Mouse (Mus musculus) layer of hippocampus, postnatal 36 days (tissue): ENCODE measurements at regions not wholly inside any gene's neighbourhood (a gene's known extent, or its start where the extent isn't known, plus 50 kb on each side); places are given as distances from the start of the nearest gene placed in this dataset.

ENCODE experiments used
- DNase-seq, 2 experiments: peaks; one replicate each; pipeline ENCODE4 v3.0.0; 2022

- DNase-seq, result no peak
Measured at GRCm38 (mm10) chr4:106244826-106245510, 71.0 kb upstream of the Usp24 start.

GRCm38 (mm10) chr4:106246695-106247094 lies 69.3 kb upstream of the Usp24 start:
- DNase-seq, result no peak

- no peak for DNase-seq
Measured at GRCm38 (mm10) chr4:106247398-106247797, 68.6 kb upstream of the Usp24 start.

- no peak for DNase-seq
Measured at GRCm38 (mm10) chr4:106248272-106248671, 67.7 kb upstream of the Usp24 start.

- DNase-seq, result no peak
Measured at GRCm38 (mm10) chr4:106249028-106249782, 66.8 kb upstream of the Usp24 start.

- no peak for DNase-seq
Measured at GRCm38 (mm10) chr4:106250048-106250447, 66.0 kb upstream of the Usp24 start.

- DNase-seq, result no peak
Measured at GRCm38 (mm10) chr4:106251430-106251829, 64.6 kb upstream of the Usp24 start.

- no peak for DNase-seq
Measured at GRCm38 (mm10) chr4:106252946-106253345, 63.1 kb upstream of the Usp24 start.

GRCm38 (mm10) chr4:106254761-106255475 lies 61.1 kb upstream of the Usp24 start:
- DNase-seq, result no peak

GRCm38 (mm10) chr4:106255959-106256609 lies 59.9 kb upstream of the Usp24 start:
- DNase-seq, result peak; percentile 65 to 73

GRCm38 (mm10) chr4:106261404-106261803 lies 54.6 kb upstream of the Usp24 start:
- DNase-seq, result no peak

- no peak for DNase-seq
Measured at GRCm38 (mm10) chr4:106261901-106262560, 54.0 kb upstream of the Usp24 start.

GRCm38 (mm10) chr4:106262751-106263725 lies 53.0 kb upstream of the Usp24 start:
- no peak for DNase-seq
